Mouse (Mus musculus) erythroblast, embryonic 14.5 days (primary cell): Measurements from ENCODE around the gene Napsa.

ENCODE experiments used
- GATA1 ChIP-seq: IDR thresholded peaks from 2 replicates; pipeline ENCODE4 v1.6.1; 2012; ENCODE audit warnings: low read length, inconsistent platforms, mixed read lengths
- TAL1 ChIP-seq: IDR thresholded peaks from 3 replicates; pipeline ENCODE4 v1.6.1; 2012; ENCODE audit warnings: low read length, inconsistent platforms, mixed read lengths

DNA sequence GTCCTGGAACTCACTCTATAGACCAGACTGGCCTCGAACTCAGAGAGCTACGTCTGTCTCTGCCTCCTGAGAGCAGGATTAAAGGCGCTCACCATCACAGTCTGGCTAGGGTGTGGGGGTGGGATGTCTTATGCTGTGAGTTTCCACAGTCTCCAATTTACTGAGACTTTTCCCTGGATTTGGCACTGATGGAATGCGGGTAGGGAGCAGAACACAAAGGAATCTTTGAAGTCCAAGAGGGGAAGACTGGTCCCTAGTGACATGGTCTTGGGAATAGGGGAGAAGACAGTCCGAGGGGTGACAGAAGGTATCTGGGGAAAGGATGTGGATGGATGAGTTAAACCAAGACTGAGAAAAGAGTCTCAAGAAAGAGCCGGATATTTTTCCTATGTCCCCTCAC is 15.5 kb downstream of the Napsa start:
- no peak for TF ChIP-seq TAL1
- TF ChIP-seq GATA1, result no peak
